Mouse (Mus musculus): ENCODE results near the gene Aldh1b1. TPM values are rescaled to one million over a fixed set of nuclear protein-coding genes. Genes with fewer than 3 reads are reported as not detected.

The Aldh1b1 gene
- 350 and 391 TPM in 2 replicates for polyA plus RNA-seq (2015; fragmentation: Nextera tagmentation; extraction: Ambion mirVana)

GRCm38 (mm10) chr4:45798964-45799363, at the start of gene Aldh1b1:
TSS of gene Aldh1b1 (plus strand) at chr4:45799022.
- peak; percentile 55 for ATAC-seq
- TF ChIP-seq CTCF (IDR thresholded peaks at IDR 0.05; ENCODE audit: low read depth), result no peak
- Histone ChIP-seq H3K4me1 (replicated peaks; ENCODE audit: control insufficient read depth, insufficient read depth, low read length) (no peaks in the 10 kb centered on the region; the same call in 1 of the 2 replicates), H3K27ac (ENCODE audit: low read depth, low read length) (peak within 1 kb of the TSS; percentile 86), H3K27me3 (replicated peaks; ENCODE audit: control insufficient read depth, insufficient read depth, low read length) (no peaks in the 10 kb centered on the region), H3K4me2 (replicated peaks; ENCODE audit: low read depth) (peak within 1 kb of the TSS; percentile 74), H3K9ac (ENCODE audit: low read depth, low read length) (peak within 1 kb of the TSS; percentile 56), H3K36me3 (ENCODE audit: control insufficient read depth, insufficient read depth) (peaks cover 19% of the 10 kb centered on the region), H3K9me3 (ENCODE audit: control insufficient read depth) (no peaks in the 10 kb centered on the region), H3K4me3 (ENCODE audit: low read depth, low read length) (peak within 1 kb of the TSS; percentile 61)
- WGBS, result 0% methylated on average over 26 of the region's 26 CpGs

- ATAC-seq, result no peak
- Histone ChIP-seq H3K27ac (ENCODE audit: low read depth, low read length) (no peak overlapping the region), H3K4me3 (ENCODE audit: low read depth, low read length) (no peak overlapping the region), H3K9me3 (ENCODE audit: control insufficient read depth) (no peaks in the 10 kb centered on the region), H3K4me2 (replicated peaks; ENCODE audit: low read depth) (no peak overlapping the region), H3K27me3 (replicated peaks; ENCODE audit: control insufficient read depth, insufficient read depth, low read length) (no peaks in the 10 kb centered on the region), H3K4me1 (replicated peaks; ENCODE audit: control insufficient read depth, insufficient read depth, low read length) (no peaks in the 10 kb centered on the region), H3K9ac (ENCODE audit: low read depth, low read length) (no peak overlapping the region), H3K36me3 (ENCODE audit: control insufficient read depth, insufficient read depth) (no peaks in the 10 kb centered on the region)
- TF ChIP-seq CTCF (IDR thresholded peaks at IDR 0.05; ENCODE audit: low read depth), result no peak
- WGBS, result 60% methylated on average over 10 of the region's 10 CpGs
Observed at GRCm38 (mm10) chr4:45749449-45749848, 49.4 kb upstream of the Aldh1b1 start.

GRCm38 (mm10) chr4:45750477-45750876, 48.3 kb upstream of the Aldh1b1 start:
- Histone ChIP-seq H3K27me3 (replicated peaks; ENCODE audit: control insufficient read depth, insufficient read depth, low read length) (no peaks in the 10 kb centered on the region), H3K9ac (ENCODE audit: low read depth, low read length) (no peak overlapping the region), H3K36me3 (ENCODE audit: control insufficient read depth, insufficient read depth) (no peaks in the 10 kb centered on the region), H3K4me3 (ENCODE audit: low read depth, low read length) (no peak overlapping the region), H3K27ac (ENCODE audit: low read depth, low read length) (no peak overlapping the region), H3K9me3 (ENCODE audit: control insufficient read depth) (no peaks in the 10 kb centered on the region), H3K4me1 (replicated peaks; ENCODE audit: control insufficient read depth, insufficient read depth, low read length) (no peaks in the 10 kb centered on the region), H3K4me2 (replicated peaks; ENCODE audit: low read depth) (no peak overlapping the region)
- no peak for TF ChIP-seq CTCF (IDR thresholded peaks at IDR 0.05; ENCODE audit: low read depth)
- WGBS, result 87% methylated on average over 6 of the region's 6 CpGs
- no peak for ATAC-seq

- no peak for ATAC-seq
- no peak overlapping the region for H3K27ac ChIP-seq (ENCODE audit: low read depth, low read length)
- H3K4me2 ChIP-seq (replicated peaks; ENCODE audit: low read depth), result no peak overlapping the region
- 53% methylated on average over 6 of the region's 6 CpGs for WGBS
- no peak overlapping the region for H3K9ac ChIP-seq (ENCODE audit: low read depth, low read length)
- H3K27me3 ChIP-seq (replicated peaks; ENCODE audit: control insufficient read depth, insufficient read depth, low read length), result no peaks in the 10 kb centered on the region
- no peaks in the 10 kb centered on the region for H3K9me3 ChIP-seq (ENCODE audit: control insufficient read depth)
- no peak for TF ChIP-seq CTCF (IDR thresholded peaks at IDR 0.05; ENCODE audit: low read depth)
- no peak overlapping the region for H3K4me3 ChIP-seq (ENCODE audit: low read depth, low read length)
- no peaks in the 10 kb centered on the region for H3K4me1 ChIP-seq (replicated peaks; ENCODE audit: control insufficient read depth, insufficient read depth, low read length)
- no peaks in the 10 kb centered on the region for H3K36me3 ChIP-seq (ENCODE audit: control insufficient read depth, insufficient read depth)
Observed at GRCm38 (mm10) chr4:45753211-45753809, 45.5 kb upstream of the Aldh1b1 start.

GRCm38 (mm10) chr4:45754171-45754570, 44.7 kb upstream of the Aldh1b1 start:
- 74% methylated on average over 4 of the region's 4 CpGs for WGBS
- Histone ChIP-seq H3K4me2 (replicated peaks; ENCODE audit: low read depth) (no peak overlapping the region), H3K27me3 (replicated peaks; ENCODE audit: control insufficient read depth, insufficient read depth, low read length) (no peaks in the 10 kb centered on the region), H3K4me1 (replicated peaks; ENCODE audit: control insufficient read depth, insufficient read depth, low read length) (no peaks in the 10 kb centered on the region), H3K4me3 (ENCODE audit: low read depth, low read length) (no peak overlapping the region), H3K27ac (ENCODE audit: low read depth, low read length) (no peak overlapping the region), H3K36me3 (ENCODE audit: control insufficient read depth, insufficient read depth) (no peaks in the 10 kb centered on the region), H3K9me3 (ENCODE audit: control insufficient read depth) (no peaks in the 10 kb centered on the region), H3K9ac (ENCODE audit: low read depth, low read length) (no peak overlapping the region)
- no peak for TF ChIP-seq CTCF (IDR thresholded peaks at IDR 0.05; ENCODE audit: low read depth)
- ATAC-seq, result no peak

GRCm38 (mm10) chr4:45755097-45755496, 43.7 kb upstream of the Aldh1b1 start:
- Histone ChIP-seq H3K4me3 (ENCODE audit: low read depth, low read length) (no peak overlapping the region), H3K9ac (ENCODE audit: low read depth, low read length) (no peak overlapping the region), H3K27ac (ENCODE audit: low read depth, low read length) (no peak overlapping the region), H3K4me2 (replicated peaks; ENCODE audit: low read depth) (no peak overlapping the region), H3K27me3 (replicated peaks; ENCODE audit: control insufficient read depth, insufficient read depth, low read length) (no peaks in the 10 kb centered on the region), H3K9me3 (ENCODE audit: control insufficient read depth) (no peaks in the 10 kb centered on the region), H3K36me3 (ENCODE audit: control insufficient read depth, insufficient read depth) (no peaks in the 10 kb centered on the region), H3K4me1 (replicated peaks; ENCODE audit: control insufficient read depth, insufficient read depth, low read length) (no peaks in the 10 kb centered on the region)
- no peak for TF ChIP-seq CTCF (IDR thresholded peaks at IDR 0.05; ENCODE audit: low read depth)
- ATAC-seq, result no peak
- WGBS, result 83% methylated on average over 9 of the region's 9 CpGs

Data from intestine, postnatal 0 days (tissue).